ENCODE assay signal across 17 mouse cellular contexts in genomic region chr4:109806408-109806807, GRCm38 (mm10).
DNase-seq lines count a peak whose midpoint lies in the region; ATAC-seq and TF ChIP-seq lines count a peak whose summit lies in the region.
"Had no signal": no experiment of that assay in that cellular context is flagged by ENCODE, and none has a peak within 500 bp of the region (broad histone marks: within the 10 kb centered on the region; RNA-seq: fewer than 3 reads in every experiment).

No protein-coding gene starts in this region.

- no peaks in the 10 kb centered on the region for H3K36me3 ChIP-seq in intestine, embryonic 14.5 days (ENCODE audit: control insufficient read depth, insufficient read depth, low read length)
- no peaks in the 10 kb centered on the region for H3K36me3 ChIP-seq in intestine, postnatal 0 days (ENCODE audit: control insufficient read depth, insufficient read depth)
- H3K36me3 ChIP-seq in hindbrain, embryonic 16.5 days (ENCODE audit: control insufficient read depth, insufficient read depth, low read length), result no peaks in the 10 kb centered on the region
- no peaks in the 10 kb centered on the region for H3K36me3 ChIP-seq in midbrain, embryonic 16.5 days (ENCODE audit: control insufficient read depth, insufficient read depth, low read length)
- H3K36me3 ChIP-seq: embryonic facial prominence, embryonic 12.5 days; heart, embryonic 12.5 days; limb, embryonic 15.5 days had no signal

- no peak overlapping the region for H3K4me2 ChIP-seq in intestine, embryonic 14.5 days (ENCODE audit: low read length)
- no peak overlapping the region for H3K4me2 ChIP-seq in intestine, postnatal 0 days (replicated peaks; ENCODE audit: low read depth)
- no peak overlapping the region for H3K4me2 ChIP-seq in hindbrain, embryonic 16.5 days (ENCODE audit: low read length)
- H3K4me2 ChIP-seq in midbrain, embryonic 16.5 days (ENCODE audit: low read length), result no peak overlapping the region
- H3K4me2 ChIP-seq: embryonic facial prominence, embryonic 12.5 days; heart, embryonic 12.5 days; limb, embryonic 15.5 days had no signal

- H3K27me3 ChIP-seq in intestine, embryonic 14.5 days (replicated peaks; ENCODE audit: control insufficient read depth, insufficient read depth, low read length), result no peaks in the 10 kb centered on the region
- no peaks in the 10 kb centered on the region for H3K27me3 ChIP-seq in intestine, postnatal 0 days (replicated peaks; ENCODE audit: control insufficient read depth, insufficient read depth, low read length)
- no peaks in the 10 kb centered on the region for H3K27me3 ChIP-seq in hindbrain, embryonic 16.5 days (replicated peaks; ENCODE audit: control insufficient read depth, insufficient read depth, low read length)
- no peaks in the 10 kb centered on the region for H3K27me3 ChIP-seq in midbrain, embryonic 16.5 days (ENCODE audit: control insufficient read depth, insufficient read depth, low read depth, low read length)
- H3K27me3 ChIP-seq: embryonic facial prominence, embryonic 12.5 days; heart, embryonic 12.5 days; limb, embryonic 15.5 days had no signal

- peak; percentile 68; the same call in 1 of the 2 replicates for ATAC-seq in intestine, embryonic 14.5 days (replicated peaks; ENCODE audit: low FRiP score, low TSS enrichment, low read depth)
- no peak for ATAC-seq in intestine, postnatal 0 days
- peak; percentile 54 for ATAC-seq in hindbrain, embryonic 16.5 days
- peak; percentile 89 for ATAC-seq in midbrain, embryonic 16.5 days

- no peaks in the 10 kb centered on the region for H3K9me3 ChIP-seq in intestine, embryonic 14.5 days (ENCODE audit: control insufficient read depth, low read length)
- H3K9me3 ChIP-seq in intestine, postnatal 0 days (ENCODE audit: control insufficient read depth), result no peaks in the 10 kb centered on the region
- no peaks in the 10 kb centered on the region for H3K9me3 ChIP-seq in hindbrain, embryonic 16.5 days (ENCODE audit: control insufficient read depth, low read length)
- H3K9me3 ChIP-seq in midbrain, embryonic 16.5 days (replicated peaks; ENCODE audit: control insufficient read depth, low read length, poor library complexity, severe bottlenecking), result no peaks in the 10 kb centered on the region
- H3K9me3 ChIP-seq: embryonic facial prominence, embryonic 12.5 days; heart, embryonic 12.5 days; limb, embryonic 15.5 days had no signal

- no peak overlapping the region for H3K9ac ChIP-seq in intestine, embryonic 14.5 days (ENCODE audit: low read length)
- no peak overlapping the region for H3K9ac ChIP-seq in intestine, postnatal 0 days (ENCODE audit: low read depth, low read length)
- H3K9ac ChIP-seq in hindbrain, embryonic 16.5 days (ENCODE audit: low read depth, low read length), result no peak overlapping the region; the same call in 1 of the 2 replicates
- no peak overlapping the region for H3K9ac ChIP-seq in midbrain, embryonic 16.5 days (ENCODE audit: low read depth, low read length)
- H3K9ac ChIP-seq: embryonic facial prominence, embryonic 12.5 days; heart, embryonic 12.5 days; limb, embryonic 15.5 days had no signal

- no peak for DNase-seq in intestine, embryonic 14.5 days (ENCODE audit: low spot score)
- peak; percentile 18 for DNase-seq in brain, embryonic 18.5 days (ENCODE audit: low read depth, low spot score)
- DNase-seq in Muller cell, postnatal 12 days (ENCODE audit: inconsistent ontology term), result no peak
- no peak for DNase-seq in cerebellum, adult 11 months
- DNase-seq: cerebellum, adult 2 months; heart, postnatal 36 days; kidney, adult 2 months; kidney, postnatal 25 days; right cerebral cortex, postnatal 14 days; thymus, postnatal 14 days had no signal

- H3K27ac ChIP-seq in intestine, embryonic 14.5 days (ENCODE audit: low read depth), result no peak overlapping the region
- H3K27ac ChIP-seq in intestine, postnatal 0 days (ENCODE audit: low read depth, low read length), result no peak overlapping the region
- no peak overlapping the region for H3K27ac ChIP-seq in hindbrain, embryonic 16.5 days (ENCODE audit: low read depth, low read length)
- H3K27ac ChIP-seq in midbrain, embryonic 16.5 days (ENCODE audit: low read length), result peak overlapping the region; percentile 54; the same call in 1 of the 2 replicates
- H3K27ac ChIP-seq: embryonic facial prominence, embryonic 12.5 days; limb, embryonic 15.5 days; stomach, postnatal 0 days had no signal

- 62% methylated on average over 5 of the region's 5 CpGs for WGBS in intestine, embryonic 14.5 days
- WGBS in intestine, postnatal 0 days, result 44% methylated on average over 5 of the region's 5 CpGs
- 41% methylated on average over 5 of the region's 5 CpGs for WGBS in hindbrain, embryonic 16.5 days
- WGBS in midbrain, embryonic 16.5 days, result 25% methylated on average over 5 of the region's 5 CpGs

- no peaks in the 10 kb centered on the region for H3K4me1 ChIP-seq in intestine, embryonic 14.5 days (replicated peaks; ENCODE audit: control insufficient read depth, insufficient read depth, low read length)
- H3K4me1 ChIP-seq in intestine, postnatal 0 days (replicated peaks; ENCODE audit: control insufficient read depth, insufficient read depth, low read length), result no peaks in the 10 kb centered on the region
- no peaks in the 10 kb centered on the region; the same call in 1 of the 2 replicates for H3K4me1 ChIP-seq in hindbrain, embryonic 16.5 days (ENCODE audit: control insufficient read depth, insufficient read depth, low read depth, low read length)
- H3K4me1 ChIP-seq in midbrain, embryonic 16.5 days (ENCODE audit: control insufficient read depth, insufficient read depth, low read length), result peaks cover 2% of the 10 kb centered on the region
- H3K4me1 ChIP-seq: embryonic facial prominence, embryonic 12.5 days; limb, embryonic 15.5 days had no signal

- H3K4me3 ChIP-seq in intestine, embryonic 14.5 days (ENCODE audit: low read depth, low read length), result no peak overlapping the region
- H3K4me3 ChIP-seq in intestine, postnatal 0 days (ENCODE audit: low read depth, low read length), result no peak overlapping the region
- no peak overlapping the region for H3K4me3 ChIP-seq in hindbrain, embryonic 16.5 days (ENCODE audit: low read length)
- H3K4me3 ChIP-seq in midbrain, embryonic 16.5 days (ENCODE audit: low read depth, low read length), result no peak overlapping the region
- H3K4me3 ChIP-seq: embryonic facial prominence, embryonic 12.5 days; heart, embryonic 12.5 days; limb, embryonic 15.5 days had no signal

- TF ChIP-seq CTCF in intestine, postnatal 0 days (IDR thresholded peaks at IDR 0.05; ENCODE audit: low read depth), result no peak
